Mouse (Mus musculus) MEL (cell line): ENCODE measurements around the gene Atg4a-ps.

Source experiments
- CHD2 ChIP-seq: IDR thresholded peaks from 2 replicates; pipeline ENCODE4 v1.6.1; 2011; ENCODE audit warnings: low read length, improper control_type of control experiment
- CTCF ChIP-seq, 3 experiments: IDR thresholded peaks in 2 of 3; conservative IDR thresholded peaks in 1 of 3; 2 replicates each; pipeline ENCODE4 v1.5.1; 2011 to 2012; ENCODE audit warnings: low read length in 3 of 3, low read depth in 2 of 3, mild to moderate bottlenecking in 2 of 3, improper control_type of control experiment in 1 of 3, inconsistent platforms in 1 of 3, mixed read lengths in 1 of 3, moderate library complexity in 1 of 3; ENCODE audit not compliant: control insufficient read depth in 1 of 3, insufficient read depth in 1 of 3, poor library complexity in 1 of 3, severe bottlenecking in 1 of 3
- GATA1 ChIP-seq: IDR thresholded peaks from 2 replicates; pipeline ENCODE4 v1.6.1; 2011; ENCODE audit warnings: low read depth, low read length, improper control_type of control experiment
- HCFC1 ChIP-seq: IDR thresholded peaks from 2 replicates; pipeline ENCODE4 v1.6.1; 2012; ENCODE audit warnings: low read depth, mild to moderate bottlenecking, inconsistent platforms, low read length, improper control_type of control experiment, moderate library complexity
- MAZ ChIP-seq: IDR thresholded peaks from 2 replicates; pipeline ENCODE4 v1.6.1; 2012; ENCODE audit warnings: low read depth, mild to moderate bottlenecking, inconsistent platforms, low read length, improper control_type of control experiment
- MEF2A ChIP-seq: IDR thresholded peaks from 2 replicates; pipeline ENCODE4 v1.6.1; 2014; ENCODE audit warnings: low read depth, mild to moderate bottlenecking, inconsistent platforms, low read length, improper control_type of control experiment; ENCODE audit not compliant: poor library complexity, insufficient replicate concordance, severe bottlenecking; ENCODE audit errors: extremely low read depth
- MYC ChIP-seq: IDR thresholded peaks from 2 replicates; pipeline ENCODE4 v1.6.1; 2011; ENCODE audit warnings: low read depth, mild to moderate bottlenecking, low read length, improper control_type of control experiment, moderate library complexity
- POLR2A ChIP-seq, 2 experiments: IDR thresholded peaks; 2 replicates each; pipeline ENCODE4 v1.6.1; 2011 to 2012; ENCODE audit warnings: low read length in 2 of 2, mild to moderate bottlenecking in 2 of 2, control low read depth in 1 of 2, improper control_type of control experiment in 1 of 2, low read depth in 1 of 2, moderate library complexity in 1 of 2; ENCODE audit not compliant: control insufficient read depth in 1 of 2, insufficient read depth in 1 of 2, poor library complexity in 1 of 2
- TCF12 ChIP-seq: IDR thresholded peaks from 2 replicates; pipeline ENCODE4 v1.6.1; 2014; ENCODE audit warnings: low read depth, mild to moderate bottlenecking, inconsistent platforms, low read length, improper control_type of control experiment, moderate library complexity
- USF2 ChIP-seq, 2 experiments: IDR thresholded peaks; 2 replicates each; pipeline ENCODE4 v1.6.1; 2011 to 2012; ENCODE audit warnings: improper control_type of control experiment in 2 of 2, low read length in 2 of 2, borderline replicate concordance in 1 of 2, inconsistent platforms in 1 of 2, low read depth in 1 of 2, mild to moderate bottlenecking in 1 of 2; ENCODE audit not compliant: insufficient read depth in 1 of 2
- ZC3H11A ChIP-seq: IDR thresholded peaks from 2 replicates; pipeline ENCODE4 v1.6.1; 2012; ENCODE audit warnings: low read depth, mild to moderate bottlenecking, inconsistent platforms, low read length, improper control_type of control experiment
- ZKSCAN1 ChIP-seq: IDR thresholded peaks from 2 replicates; pipeline ENCODE4 v1.6.1; 2012; ENCODE audit warnings: low read depth, mild to moderate bottlenecking, inconsistent platforms, low read length, improper control_type of control experiment, moderate library complexity

DNA sequence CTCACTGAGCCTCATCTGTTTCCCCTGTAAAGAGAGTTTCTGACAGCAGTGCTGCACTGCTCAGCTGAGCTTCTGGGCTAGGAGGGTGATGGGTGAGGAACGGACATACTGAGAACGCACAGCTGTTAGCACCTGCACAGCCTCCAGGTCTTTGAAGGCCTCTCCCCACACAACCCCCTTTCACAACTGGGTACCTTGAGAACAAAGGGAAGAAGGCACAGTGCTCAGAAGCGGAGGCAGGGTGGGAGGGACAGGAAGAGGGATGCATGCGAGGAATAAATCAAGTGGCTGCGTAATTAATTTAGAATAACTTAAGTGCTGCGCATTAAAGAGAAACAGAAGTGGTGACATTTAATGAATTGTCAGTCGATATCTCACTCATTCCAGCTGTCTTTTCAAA lies 4.6 kb downstream of the Atg4a-ps start:
- no peak for TF ChIP-seq ZC3H11A
- no peak for TF ChIP-seq MEF2A
- TF ChIP-seq MAZ, result no peak
- no peak for TF ChIP-seq POLR2A (IDR thresholded peaks at IDR 0.05; ENCODE audit: control insufficient read depth in 1 of 2, insufficient read depth in 1 of 2, low read depth in 1 of 2, low read length in 2 of 2, poor library complexity in 1 of 2)
- no peak for TF ChIP-seq TCF12
- TF ChIP-seq GATA1, result no peak
- TF ChIP-seq MYC, result no peak
- TF ChIP-seq HCFC1, result no peak
- TF ChIP-seq CTCF (IDR thresholded peaks at IDR 0.05 in 2 of 3, conservative IDR thresholded peaks at IDR 0.05 in 1 of 3; ENCODE audit: control insufficient read depth in 1 of 3, insufficient read depth in 1 of 3, low read depth in 2 of 3, low read length in 3 of 3, poor library complexity in 1 of 3, severe bottlenecking in 1 of 3), result no peak
- TF ChIP-seq ZKSCAN1, result no peak
- no peak for TF ChIP-seq CHD2
- no peak for TF ChIP-seq USF2 (IDR thresholded peaks at IDR 0.05; ENCODE audit: borderline replicate concordance in 1 of 2, insufficient read depth in 1 of 2, low read depth in 1 of 2, low read length in 2 of 2)
